Mouse (Mus musculus) layer of hippocampus, adult 18-20 months (tissue): Measurements from ENCODE around the gene Nr1h4. TPM values are rescaled to one million over a fixed set of nuclear protein-coding genes. Genes with fewer than 3 reads are reported as not detected.

ENCODE experiments used
- DNase-seq, 2 experiments: peaks; one replicate each; pipeline ENCODE4 v3.0.0; 2022; ENCODE audit warnings: low spot score in 2 of 2
- total RNA-seq, 2 experiments: library from RNA; stranded (reverse); gene quantifications; 2 replicates each; pipeline ENCODE4 v1.2.3; 2021

Gene Nr1h4
- total RNA-seq, 2 experiments from 2014 or later: 0.20 TPM; not detected in 1

- DNase-seq: no peak
These were observed 98.0 kb downstream of the Nr1h4 start for GRCm38 (mm10) chr10:89435413-89435812.

GRCm38 (mm10) chr10:89434509-89435210 lies 98.7 kb downstream of the Nr1h4 start:
- DNase-seq: no peak

- no peak for DNase-seq
These were observed 100.6 kb downstream of the Nr1h4 start for GRCm38 (mm10) chr10:89432743-89433142.

GRCm38 (mm10) chr10:89430751-89431150 lies 102.6 kb downstream of the Nr1h4 start:
- no peak for DNase-seq

- DNase-seq: no peak
These were observed 108.5 kb downstream of the Nr1h4 start for GRCm38 (mm10) chr10:89424800-89425393.

GRCm38 (mm10) chr10:89424217-89424616 lies 109.2 kb downstream of the Nr1h4 start:
- DNase-seq: no peak

GRCm38 (mm10) chr10:89423164-89423778 lies 110.1 kb downstream of the Nr1h4 start:
- DNase-seq: no peak

- DNase-seq: no peak
These were observed 110.8 kb downstream of the Nr1h4 start for GRCm38 (mm10) chr10:89422504-89423158.

GRCm38 (mm10) chr10:89417966-89418365 lies 115.4 kb downstream of the Nr1h4 start:
- DNase-seq: no peak

- no peak for DNase-seq
These were observed 117.9 kb downstream of the Nr1h4 start for GRCm38 (mm10) chr10:89415478-89415877.

- no peak for DNase-seq
These were observed 125.8 kb downstream of the Nr1h4 start for GRCm38 (mm10) chr10:89407551-89407950.

- DNase-seq: no peak
These were observed 126.5 kb downstream of the Nr1h4 start for GRCm38 (mm10) chr10:89406733-89407484.

- DNase-seq: no peak
These were observed 128.4 kb downstream of the Nr1h4 start for GRCm38 (mm10) chr10:89404936-89405335.

Other genes starting within 250 kb of the Nr1h4 start
- gene Ano4, start 188.8 kb downstream of the Nr1h4 start, total RNA-seq: 10 to 100 TPM; 17.6 to 19.2 TPM
- 1 to 10 TPM; 2.3 to 2.5 TPM for gene Gas2l3, start 89.6 kb downstream of the Nr1h4 start, total RNA-seq
- 1 to 10 TPM; 2.5 to 3.8 TPM for gene Slc17a8, start 87.7 kb upstream of the Nr1h4 start, total RNA-seq
- gene Scyl2, start 152.7 kb upstream of the Nr1h4 start, total RNA-seq: 10 to 100 TPM; 26.7 to 27.6 TPM
- gene Actr6, start 198.7 kb upstream of the Nr1h4 start, total RNA-seq: 10 to 100 TPM; 25.4 to 26.4 TPM
- 10 to 100 TPM; 72.9 to 74.8 TPM for gene Uhrf1bp1l, start 211.4 kb upstream of the Nr1h4 start, total RNA-seq